Mouse (Mus musculus): ENCODE data around the gene Srcin1. TPM values are rescaled to one million over a fixed set of nuclear protein-coding genes. Genes with fewer than 3 reads are reported as not detected.

The Srcin1 gene
- polyA plus RNA-seq, 1 experiment = not detected

DNA sequence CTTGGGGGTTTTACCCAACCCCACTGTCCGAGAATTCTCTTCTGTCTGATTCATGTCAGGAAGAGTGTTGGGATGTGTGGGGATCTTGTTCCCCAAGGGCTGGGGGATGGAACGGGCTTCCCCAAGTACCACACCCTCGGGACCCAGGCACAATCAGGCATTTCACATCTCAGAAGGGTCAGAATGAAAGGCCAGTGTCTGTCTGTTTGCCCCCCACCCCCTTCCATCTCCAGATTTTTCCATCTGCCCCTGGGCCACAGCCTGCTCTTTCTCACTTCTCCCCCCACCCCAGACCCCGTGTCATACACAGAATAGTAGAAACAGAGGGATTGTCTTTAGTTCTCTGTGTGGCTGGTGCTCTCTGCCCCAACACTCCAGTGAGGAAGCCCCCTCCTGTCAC, 32.9 kb upstream of the Srcin1 start:
- Histone ChIP-seq H3K36me3 (ENCODE audit: control insufficient read depth) (no peaks in the 10 kb centered on the region), H3K9me3 (ENCODE audit: control insufficient read depth, low read length) (no peaks in the 10 kb centered on the region), H3K27me3 (ENCODE audit: control insufficient read depth) (0 out of 2 replicates have a peak, but pooled peaks cover 3% of the 10 kb centered on the region), H3K4me3 (replicated peaks) (no peak overlapping the region), H3K4me1 (ENCODE audit: control insufficient read depth) (no peaks in the 10 kb centered on the region)
- no peak for TF ChIP-seq TAL1 (IDR thresholded peaks at IDR 0.05; ENCODE audit: low read length)
- no peak for TF ChIP-seq GATA1 (IDR thresholded peaks at IDR 0.05; ENCODE audit: low read length)

DNA sequence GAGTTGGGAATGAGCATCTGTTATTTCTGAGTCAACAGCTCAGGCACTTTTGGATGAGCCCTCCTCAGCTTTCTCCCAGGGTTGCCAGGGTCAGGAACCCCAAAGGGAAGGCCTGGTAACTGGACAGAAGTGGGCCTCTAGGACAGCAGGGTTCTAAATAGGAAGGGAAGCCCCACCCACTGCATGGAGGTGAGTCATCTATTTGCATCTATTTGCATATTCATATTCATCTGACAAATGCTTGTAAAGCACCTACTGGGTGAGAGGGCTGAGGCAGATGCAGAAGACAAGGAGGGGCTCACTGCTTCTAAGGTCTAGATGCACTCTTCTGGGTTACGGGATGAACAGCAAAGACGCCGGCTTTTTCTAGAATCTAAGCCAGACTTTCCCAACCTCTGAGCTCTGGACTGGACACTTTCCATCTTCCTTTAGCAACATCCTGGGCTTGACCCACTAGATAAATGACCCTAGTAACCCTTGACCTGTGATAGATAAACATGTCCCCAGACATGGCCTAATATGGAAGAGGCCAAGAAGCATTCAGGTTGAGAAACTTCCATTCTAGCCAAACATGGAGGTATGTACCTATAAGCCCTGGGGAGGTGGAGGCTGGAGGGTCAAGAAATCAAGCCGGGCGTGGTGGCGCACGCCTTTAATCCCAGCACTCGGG, 31.2 kb upstream of the Srcin1 start:
- Histone ChIP-seq H3K27me3 (ENCODE audit: control insufficient read depth) (0 out of 2 replicates have a peak, but pooled peaks cover 5% of the 10 kb centered on the region), H3K9me3 (ENCODE audit: control insufficient read depth, low read length) (no peaks in the 10 kb centered on the region), H3K4me1 (ENCODE audit: control insufficient read depth) (no peaks in the 10 kb centered on the region), H3K4me3 (replicated peaks) (no peak overlapping the region), H3K36me3 (ENCODE audit: control insufficient read depth) (no peaks in the 10 kb centered on the region)
- TF ChIP-seq TAL1 (IDR thresholded peaks at IDR 0.05; ENCODE audit: low read length) (no peak), GATA1 (IDR thresholded peaks at IDR 0.05; ENCODE audit: low read length) (no peak)

DNA sequence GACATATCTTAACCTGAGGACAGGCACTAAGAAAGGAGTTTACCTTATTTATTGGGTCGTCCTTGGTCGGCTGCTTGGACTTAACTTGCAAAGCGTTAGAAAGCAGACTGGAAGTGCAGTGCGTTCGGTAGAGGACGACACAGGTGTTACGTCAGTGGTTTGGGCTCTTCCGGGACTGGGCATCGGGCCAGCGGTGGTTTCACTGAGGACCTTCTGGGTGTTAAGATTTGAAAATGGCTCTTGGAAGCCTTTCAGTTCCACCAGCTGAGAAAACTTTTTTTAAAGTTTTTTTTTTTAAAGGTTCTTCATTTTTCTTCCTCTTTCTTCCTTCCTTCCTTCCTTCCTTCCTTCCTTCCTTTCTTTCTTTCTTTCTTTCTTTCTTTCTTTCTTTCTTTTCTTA, 27.9 kb upstream of the Srcin1 start:
- Histone ChIP-seq H3K36me3 (ENCODE audit: control insufficient read depth) (no peaks in the 10 kb centered on the region), H3K4me1 (ENCODE audit: control insufficient read depth) (no peaks in the 10 kb centered on the region), H3K27me3 (ENCODE audit: control insufficient read depth) (0 out of 2 replicates have a peak, but pooled peaks cover 5% of the 10 kb centered on the region), H3K4me3 (replicated peaks) (no peak overlapping the region), H3K9me3 (ENCODE audit: control insufficient read depth, low read length) (no peaks in the 10 kb centered on the region)
- no peak for TF ChIP-seq GATA1 (IDR thresholded peaks at IDR 0.05; ENCODE audit: low read length)
- no peak for TF ChIP-seq TAL1 (IDR thresholded peaks at IDR 0.05; ENCODE audit: low read length)

DNA sequence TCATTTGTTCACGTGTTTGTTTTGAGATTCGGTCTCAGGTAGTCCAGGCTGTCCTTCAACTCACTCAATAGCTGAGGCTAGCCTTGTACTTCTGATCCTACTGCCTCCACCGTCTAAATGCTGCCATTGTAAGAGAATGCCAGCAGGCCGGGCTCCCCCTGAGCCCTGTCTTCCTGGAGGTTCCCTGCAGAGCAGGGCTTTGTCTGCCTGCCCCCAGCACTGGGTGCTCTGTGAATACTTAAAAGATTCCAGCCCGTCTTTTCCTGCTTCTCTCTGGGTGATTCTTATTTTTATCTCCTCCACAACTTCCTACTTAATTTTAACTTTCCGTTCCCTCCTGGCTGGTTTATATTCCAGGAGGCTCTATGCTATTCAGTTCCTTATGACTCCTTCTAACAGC, 26.2 kb upstream of the Srcin1 start:
- Histone ChIP-seq H3K36me3 (ENCODE audit: control insufficient read depth) (no peaks in the 10 kb centered on the region), H3K9me3 (ENCODE audit: control insufficient read depth, low read length) (no peaks in the 10 kb centered on the region), H3K27me3 (ENCODE audit: control insufficient read depth) (0 out of 2 replicates have a peak, but pooled peaks cover 5% of the 10 kb centered on the region), H3K4me3 (replicated peaks) (no peak overlapping the region), H3K4me1 (ENCODE audit: control insufficient read depth) (no peaks in the 10 kb centered on the region)
- TF ChIP-seq TAL1 (IDR thresholded peaks at IDR 0.05; ENCODE audit: low read length) = no peak
- TF ChIP-seq GATA1 (IDR thresholded peaks at IDR 0.05; ENCODE audit: low read length) = no peak

DNA sequence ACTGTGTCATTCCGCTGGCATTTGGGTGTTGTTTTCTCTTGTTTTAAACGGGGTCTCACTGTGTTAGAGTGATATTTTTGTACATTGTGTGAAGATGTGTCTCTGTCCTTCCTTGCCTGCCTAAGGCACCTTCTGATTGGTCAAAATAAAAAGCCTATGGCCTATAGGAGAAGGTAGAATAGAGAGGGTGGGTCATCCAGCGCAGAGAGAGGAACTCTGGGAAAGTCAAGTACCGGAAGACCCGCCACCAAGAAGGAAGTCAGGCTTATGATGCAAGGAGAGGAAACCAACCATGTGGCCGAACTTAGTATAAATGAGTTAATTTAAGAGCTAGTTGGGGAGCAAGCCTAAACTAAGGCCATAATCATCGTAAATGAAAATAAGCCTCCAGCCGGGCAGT, 23.1 kb upstream of the Srcin1 start:
- H3K4me3 ChIP-seq (replicated peaks) = peak overlapping the region; percentile 17
- no peaks in the 10 kb centered on the region for H3K36me3 ChIP-seq (ENCODE audit: control insufficient read depth)
- 0 out of 2 replicates have a peak, but pooled peaks cover 2% of the 10 kb centered on the region for H3K27me3 ChIP-seq (ENCODE audit: control insufficient read depth)
- H3K9me3 ChIP-seq (ENCODE audit: control insufficient read depth, low read length) = no peaks in the 10 kb centered on the region
- no peaks in the 10 kb centered on the region for H3K4me1 ChIP-seq (ENCODE audit: control insufficient read depth)
- TF ChIP-seq GATA1 (IDR thresholded peaks at IDR 0.05; ENCODE audit: low read length) (no peak), TAL1 (IDR thresholded peaks at IDR 0.05; ENCODE audit: low read length) (no peak)

DNA sequence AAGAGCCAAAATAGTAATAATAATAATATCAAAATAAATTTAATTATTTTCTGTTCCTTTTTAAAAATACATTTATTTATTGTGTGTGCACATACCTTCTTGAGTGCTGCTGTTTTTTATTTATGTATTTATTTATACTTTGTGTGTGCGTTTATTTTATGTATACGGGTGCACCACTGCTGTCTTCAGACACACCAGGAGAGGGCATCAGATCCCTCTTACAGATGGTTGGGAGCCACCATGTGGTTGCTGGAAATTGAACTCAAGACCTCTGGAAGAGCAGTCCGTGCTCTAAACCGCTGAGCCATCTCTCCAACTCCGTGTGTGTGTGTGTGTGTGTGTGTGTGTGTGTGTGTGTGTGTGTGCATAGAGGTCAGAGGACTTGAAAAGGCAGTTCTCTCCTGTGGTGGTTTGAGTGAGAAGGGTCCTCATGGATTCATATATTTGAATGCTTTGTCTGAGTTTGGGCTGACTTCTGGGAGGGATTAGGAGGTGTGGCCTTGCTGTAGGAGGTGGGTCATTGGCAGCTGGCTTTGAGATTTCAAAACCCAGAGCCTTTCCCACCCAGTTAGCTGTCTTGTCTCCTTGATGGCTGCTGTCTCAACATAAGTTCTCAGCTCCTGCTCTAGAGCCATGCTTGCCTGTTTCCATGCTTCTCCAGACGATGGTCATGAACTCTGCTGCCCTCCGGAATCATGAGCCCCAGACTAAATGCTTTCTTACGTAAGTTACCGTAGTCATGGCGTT, 22.1 kb upstream of the Srcin1 start:
- Histone ChIP-seq H3K27me3 (ENCODE audit: control insufficient read depth) (0 out of 2 replicates have a peak, but pooled peaks cover 2% of the 10 kb centered on the region), H3K9me3 (ENCODE audit: control insufficient read depth, low read length) (no peaks in the 10 kb centered on the region), H3K4me1 (ENCODE audit: control insufficient read depth) (no peaks in the 10 kb centered on the region), H3K36me3 (ENCODE audit: control insufficient read depth) (no peaks in the 10 kb centered on the region), H3K4me3 (replicated peaks) (peak overlapping the region; percentile 8)
- no peak for TF ChIP-seq GATA1 (IDR thresholded peaks at IDR 0.05; ENCODE audit: low read length)
- no peak for TF ChIP-seq TAL1 (IDR thresholded peaks at IDR 0.05; ENCODE audit: low read length)

DNA sequence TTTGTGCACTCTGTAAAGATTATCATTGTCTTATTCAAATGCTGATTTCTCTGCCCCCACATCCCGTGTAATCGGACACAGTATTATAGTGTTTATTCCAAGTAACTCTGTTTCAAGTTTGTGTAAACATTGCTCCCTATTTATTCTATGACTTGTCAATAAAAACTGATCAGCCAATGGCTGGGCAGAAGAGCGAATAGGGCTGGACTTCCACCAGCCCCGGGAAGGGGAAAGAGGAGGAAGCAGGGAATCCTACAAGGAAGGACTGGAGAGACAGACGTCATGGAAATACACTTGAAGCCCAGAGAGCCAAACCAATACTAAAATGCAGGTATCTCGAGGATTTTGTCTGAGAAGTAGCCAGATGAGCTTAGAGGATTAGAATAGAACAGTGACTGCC, 18.1 kb upstream of the Srcin1 start:
- TF ChIP-seq GATA1 (IDR thresholded peaks at IDR 0.05; ENCODE audit: low read length) = no peak
- TF ChIP-seq TAL1 (IDR thresholded peaks at IDR 0.05; ENCODE audit: low read length) = no peak
- Histone ChIP-seq H3K9me3 (ENCODE audit: control insufficient read depth, low read length) (no peaks in the 10 kb centered on the region), H3K4me1 (ENCODE audit: control insufficient read depth) (no peaks in the 10 kb centered on the region), H3K4me3 (replicated peaks) (no peak overlapping the region), H3K27me3 (ENCODE audit: control insufficient read depth) (peaks cover 12% of the 10 kb centered on the region), H3K36me3 (ENCODE audit: control insufficient read depth) (no peaks in the 10 kb centered on the region)

DNA sequence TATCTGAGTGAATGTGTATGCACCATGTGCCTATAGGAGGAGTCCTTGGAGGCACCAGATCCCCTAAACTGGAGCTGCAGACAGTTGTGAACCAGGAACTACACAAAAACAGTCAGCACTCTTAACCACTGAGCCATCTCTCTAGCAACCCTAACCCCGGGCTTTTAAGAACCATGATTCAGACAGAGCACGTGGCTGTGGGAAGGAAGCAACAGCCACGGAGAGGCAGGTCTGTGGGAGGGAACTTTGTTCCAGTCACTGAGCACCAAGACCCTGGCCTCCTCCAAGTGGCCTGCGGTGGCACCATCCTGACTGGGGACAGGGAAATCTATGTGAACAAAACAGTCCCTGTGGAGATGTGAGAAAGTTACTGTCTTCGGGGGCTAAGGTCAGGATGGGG, 15.9 kb upstream of the Srcin1 start:
- Histone ChIP-seq H3K27me3 (ENCODE audit: control insufficient read depth) (peaks cover 12% of the 10 kb centered on the region), H3K9me3 (ENCODE audit: control insufficient read depth, low read length) (no peaks in the 10 kb centered on the region), H3K4me1 (ENCODE audit: control insufficient read depth) (no peaks in the 10 kb centered on the region)

DNA sequence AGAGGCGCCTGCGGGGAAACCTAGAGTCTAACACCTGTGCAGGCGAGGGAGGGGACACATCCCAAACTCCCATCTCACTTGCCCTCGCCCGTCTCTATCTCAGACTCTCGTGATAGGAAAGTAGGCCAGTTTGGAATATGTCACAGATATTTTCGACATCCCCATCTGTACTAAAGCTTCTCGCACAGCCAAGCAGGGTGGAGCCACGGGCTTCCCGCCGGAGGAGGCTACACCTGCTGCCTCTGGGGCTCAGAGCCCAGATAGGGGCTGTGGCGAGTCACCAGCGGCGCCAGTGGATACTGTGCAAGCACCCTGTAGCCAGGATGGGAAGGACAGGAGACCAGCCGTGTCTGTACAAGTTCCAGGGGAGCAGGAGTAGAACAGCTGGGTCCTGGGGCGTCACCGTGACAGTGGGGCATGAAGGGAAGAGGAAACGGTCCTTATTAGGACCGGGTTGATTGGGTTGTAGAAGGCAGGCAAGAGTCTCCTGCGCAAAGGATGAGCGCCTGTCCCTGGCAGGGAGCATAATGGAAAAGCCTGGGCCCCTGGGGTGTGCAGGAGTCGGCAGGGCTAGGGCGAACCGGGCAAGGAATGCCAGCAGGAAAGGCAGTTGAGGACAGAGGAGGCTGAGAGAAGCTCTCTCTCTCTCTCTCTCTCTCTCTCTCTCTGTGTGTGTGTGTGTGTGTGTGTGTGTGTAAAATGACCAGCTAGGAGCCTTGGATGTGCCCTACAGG, 14.4 kb upstream of the Srcin1 start:
- Histone ChIP-seq H3K9me3 (ENCODE audit: control insufficient read depth, low read length) (no peaks in the 10 kb centered on the region), H3K4me3 (replicated peaks) (no peak overlapping the region), H3K27me3 (ENCODE audit: control insufficient read depth) (peaks cover 12% of the 10 kb centered on the region), H3K4me1 (ENCODE audit: control insufficient read depth) (no peaks in the 10 kb centered on the region), H3K36me3 (ENCODE audit: control insufficient read depth) (no peaks in the 10 kb centered on the region)
- no peak for TF ChIP-seq TAL1 (IDR thresholded peaks at IDR 0.05; ENCODE audit: low read length)
- TF ChIP-seq GATA1 (IDR thresholded peaks at IDR 0.05; ENCODE audit: low read length) = no peak

More for the DNA sequence above, 15.9 kb upstream of the Srcin1 start:
- Histone ChIP-seq H3K36me3 (ENCODE audit: control insufficient read depth) (no peaks in the 10 kb centered on the region), H3K4me3 (replicated peaks) (no peak overlapping the region)
- TF ChIP-seq TAL1 (IDR thresholded peaks at IDR 0.05; ENCODE audit: low read length) (no peak), GATA1 (IDR thresholded peaks at IDR 0.05; ENCODE audit: low read length) (no peak)

Data from erythroblast, embryonic 14.5 days (primary cell).